Mouse (Mus musculus) intestine, postnatal 0 days (tissue): ENCODE results near the gene Nynrin. TPM values are rescaled to one million over a fixed set of nuclear protein-coding genes. Genes with fewer than 3 reads are reported as not detected.

Experiments
- ATAC-seq: fragments of 200-750 bp; cut with Nextera tagmentation; 2 replicates; pipeline ENCODE4 v1.8.0; 2017; ENCODE audit warnings: mild to moderate bottlenecking, moderate TSS enrichment, moderate library complexity
- H3K27ac ChIP-seq: fragments of 300-500 bp; sonication (generic); 2 replicates; pipeline ENCODE4 v1.5.1; 2014; ENCODE audit warnings: mild to moderate bottlenecking, low read depth, low read length, moderate library complexity
- H3K27me3 ChIP-seq: fragments of 300-500 bp; sonication (generic); replicated peaks from 2 replicates; pipeline ENCODE4 v1.6.1; 2014; ENCODE audit warnings: low read length, mixed read lengths; ENCODE audit not compliant: control insufficient read depth, insufficient read depth
- H3K36me3 ChIP-seq: fragments of 300-500 bp; sonication (generic); 2 replicates; pipeline ENCODE4 v1.6.1; 2014; ENCODE audit warnings: mild to moderate bottlenecking, moderate library complexity; ENCODE audit not compliant: control insufficient read depth, insufficient read depth
- H3K4me1 ChIP-seq: fragments of 300-500 bp; sonication (generic); replicated peaks from 2 replicates; pipeline ENCODE4 v1.6.1; 2014; ENCODE audit warnings: antibody characterized with exemption, low read length, mixed read lengths; ENCODE audit not compliant: control insufficient read depth, insufficient read depth
- H3K4me2 ChIP-seq: fragments of 300-500 bp; sonication (generic); replicated peaks from 2 replicates; pipeline ENCODE4 v1.6.1; 2014; ENCODE audit warnings: low read depth, mild to moderate bottlenecking, moderate library complexity
- H3K4me3 ChIP-seq: fragments of 300-500 bp; sonication (generic); 2 replicates; pipeline ENCODE4 v1.5.1; 2014; ENCODE audit warnings: low read depth, low read length
- H3K9ac ChIP-seq: fragments of 300-500 bp; sonication (generic); 2 replicates; pipeline ENCODE4 v1.6.1; 2014; ENCODE audit warnings: mild to moderate bottlenecking, low read depth, low read length
- H3K9me3 ChIP-seq: fragments of 300-500 bp; sonication (generic); 2 replicates; pipeline ENCODE4 v1.6.1; 2016; ENCODE audit warnings: mixed run types; ENCODE audit not compliant: control insufficient read depth
- CTCF ChIP-seq: sonication (generic); IDR thresholded peaks from 2 replicates; pipeline ENCODE4 v1.5.1; 2016; ENCODE audit warnings: low read depth, mild to moderate bottlenecking, control low read depth, antibody characterized with exemption, moderate library complexity
- WGBS: fragments of 180-500 bp; shearing (Covaris S2); extraction: QIAGEN DNeasy Blood & Tissue Kit; methylation state at CpG from one replicate; pipeline ENCODE4 v1.1.7; 2014; 5-methylcytosine and 5-hydroxymethylcytosine counted together
- polyA plus RNA-seq: library from polyadenylated mRNA; unstranded; fragments of >200 nt; fragmentation: Nextera tagmentation; extraction: Ambion mirVana; gene quantifications from 2 replicates; pipeline ENCODE4 v1.2.1, GENCODE M21; 2015

Gene Nynrin
- polyA plus RNA-seq, 1 experiment from 2014 or later: 2.2 TPM

GRCm38 (mm10) chr14:55863773-55864172 lies 10.0 kb downstream of the Nynrin start:
- ATAC-seq: peak; percentile 61; the same call in 1 of the 2 replicates
- no peaks in the 10 kb centered on the region for H3K4me1 ChIP-seq
- 30% methylated on average over 7 of the region's 7 CpGs for WGBS
- H3K4me3 ChIP-seq: no peak overlapping the region
- H3K36me3 ChIP-seq: peaks cover 41% of the 10 kb centered on the region
- H3K9ac ChIP-seq: no peak overlapping the region
- H3K27me3 ChIP-seq: no peaks in the 10 kb centered on the region
- H3K27ac ChIP-seq: no peak overlapping the region
- H3K4me2 ChIP-seq: no peak overlapping the region
- no peaks in the 10 kb centered on the region for H3K9me3 ChIP-seq
- TF ChIP-seq CTCF: peak; percentile 99

GRCm38 (mm10) chr14:55866962-55867361 lies 13.2 kb downstream of the Nynrin start:
- Histone ChIP-seq H3K9me3 (no peaks in the 10 kb centered on the region), H3K4me3 (no peak overlapping the region), H3K27ac (no peak overlapping the region), H3K36me3 (peaks cover 70% of the 10 kb centered on the region), H3K4me1 (no peaks in the 10 kb centered on the region), H3K27me3 (no peaks in the 10 kb centered on the region), H3K9ac (no peak overlapping the region), H3K4me2 (no peak overlapping the region)
- ATAC-seq: no peak
- TF ChIP-seq CTCF: peak; percentile 86
- 32% methylated on average over 4 of the region's 4 CpGs for WGBS

- no peak overlapping the region for H3K9ac ChIP-seq
Observed at GRCm38 (mm10) chr14:55868230-55869026, 14.6 kb downstream of the Nynrin start.

GRCm38 (mm10) chr14:55869538-55869937 lies 15.7 kb downstream of the Nynrin start:
- H3K36me3 ChIP-seq: peaks cover 59% of the 10 kb centered on the region
- H3K27me3 ChIP-seq: no peaks in the 10 kb centered on the region

More at GRCm38 (mm10) chr14:55868230-55869026, 14.6 kb downstream of the Nynrin start:
- no peak overlapping the region for H3K27ac ChIP-seq
- no peaks in the 10 kb centered on the region for H3K4me1 ChIP-seq
- H3K27me3 ChIP-seq: no peaks in the 10 kb centered on the region
- TF ChIP-seq CTCF: no peak
- 86% methylated on average over 14 of the region's 14 CpGs for WGBS
- no peak for ATAC-seq
- H3K4me3 ChIP-seq: no peak overlapping the region
- H3K36me3 ChIP-seq: peaks cover 65% of the 10 kb centered on the region
- no peak overlapping the region for H3K4me2 ChIP-seq
- H3K9me3 ChIP-seq: no peaks in the 10 kb centered on the region

GRCm38 (mm10) chr14:55872039-55872438 lies 18.2 kb downstream of the Nynrin start:
- Histone ChIP-seq H3K27me3 (no peaks in the 10 kb centered on the region), H3K9ac (no peak overlapping the region), H3K4me2 (no peak overlapping the region), H3K27ac (no peak overlapping the region), H3K9me3 (no peaks in the 10 kb centered on the region), H3K36me3 (peaks cover 41% of the 10 kb centered on the region), H3K4me1 (no peaks in the 10 kb centered on the region), H3K4me3 (no peak overlapping the region)
- 84% methylated on average over 12 of the region's 12 CpGs for WGBS
- no peak for TF ChIP-seq CTCF
- no peak for ATAC-seq

More at GRCm38 (mm10) chr14:55869538-55869937, 15.7 kb downstream of the Nynrin start:
- no peak overlapping the region for H3K4me3 ChIP-seq
- TF ChIP-seq CTCF: no peak
- no peaks in the 10 kb centered on the region for H3K9me3 ChIP-seq
- no peaks in the 10 kb centered on the region for H3K4me1 ChIP-seq
- no peak overlapping the region for H3K27ac ChIP-seq
- WGBS: 90% methylated on average over 6 of the region's 6 CpGs
- no peak for ATAC-seq
- no peak overlapping the region for H3K4me2 ChIP-seq
- H3K9ac ChIP-seq: no peak overlapping the region

GRCm38 (mm10) chr14:55872551-55872950 lies 18.7 kb downstream of the Nynrin start:
- H3K27me3 ChIP-seq: no peaks in the 10 kb centered on the region
- WGBS: 85% methylated on average over 17 of the region's 17 CpGs
- H3K4me2 ChIP-seq: no peak overlapping the region
- H3K4me1 ChIP-seq: no peaks in the 10 kb centered on the region
- ATAC-seq: no peak
- H3K9me3 ChIP-seq: no peaks in the 10 kb centered on the region
- H3K36me3 ChIP-seq: peaks cover 41% of the 10 kb centered on the region
- H3K9ac ChIP-seq: no peak overlapping the region
- no peak for TF ChIP-seq CTCF
- no peak overlapping the region for H3K4me3 ChIP-seq
- H3K27ac ChIP-seq: no peak overlapping the region
